Mouse (Mus musculus) myocyte (in vitro differentiated cells): ENCODE data around the gene Maats1.

Source experiments
- CEBPB ChIP-seq: IDR thresholded peaks from 2 replicates; pipeline ENCODE4 v1.6.1; 2011; ENCODE audit warnings: mild to moderate bottlenecking, moderate library complexity; ENCODE audit not compliant: poor library complexity, insufficient read depth, severe bottlenecking
- E2F4 ChIP-seq: IDR thresholded peaks from one replicate; pipeline ENCODE4 v1.6.1; 2011; ENCODE audit warnings: mild to moderate bottlenecking, control low read depth, moderate library complexity; ENCODE audit not compliant: insufficient read depth
- MAX ChIP-seq: IDR thresholded peaks from one replicate; pipeline ENCODE4 v1.6.1; 2011; ENCODE audit warnings: low read depth, mild to moderate bottlenecking, control low read depth
- MYOD1 ChIP-seq, 3 experiments: IDR thresholded peaks; one replicate each; pipeline ENCODE4 v1.6.1; 2011; ENCODE audit warnings: control low read depth in 2 of 3, low read depth in 2 of 3, mild to moderate bottlenecking in 2 of 3, moderate library complexity in 1 of 3; ENCODE audit not compliant: insufficient read length in 2 of 3, control insufficient read depth in 1 of 3
- MYOG ChIP-seq, 3 experiments: IDR thresholded peaks; one replicate each; pipeline ENCODE4 v1.6.1; 2011; ENCODE audit warnings: control low read depth in 2 of 3, low read depth in 2 of 3, mild to moderate bottlenecking in 2 of 3; ENCODE audit not compliant: insufficient read length in 2 of 3, control insufficient read depth in 1 of 3, insufficient read depth in 1 of 3
- POLR2A ChIP-seq: IDR thresholded peaks from one replicate; pipeline ENCODE4 v1.6.1; 2011; ENCODE audit warnings: low read depth, mild to moderate bottlenecking, control low read depth, moderate library complexity; ENCODE audit not compliant: insufficient read length
- POLR2AphosphoS2 ChIP-seq: IDR thresholded peaks from one replicate; pipeline ENCODE4 v1.6.1; 2011; ENCODE audit warnings: low read depth, control low read depth; ENCODE audit not compliant: insufficient read length
- REST ChIP-seq: IDR thresholded peaks from one replicate; pipeline ENCODE4 v1.6.1; 2011; ENCODE audit warnings: mild to moderate bottlenecking, control low read depth, moderate library complexity; ENCODE audit not compliant: insufficient read depth, insufficient read length
- SRF ChIP-seq: IDR thresholded peaks from one replicate; pipeline ENCODE4 v1.6.1; 2011; ENCODE audit warnings: low read depth; ENCODE audit not compliant: control insufficient read depth, insufficient read length
- TCF12 ChIP-seq: IDR thresholded peaks from one replicate; pipeline ENCODE4 v1.6.1; 2011; ENCODE audit warnings: mild to moderate bottlenecking, control low read depth; ENCODE audit not compliant: poor library complexity, insufficient read depth, severe bottlenecking
- TCF3 ChIP-seq: IDR thresholded peaks from one replicate; pipeline ENCODE4 v1.6.1; 2011; ENCODE audit warnings: low read depth, control low read depth; ENCODE audit not compliant: insufficient read length
- USF1 ChIP-seq: IDR thresholded peaks from one replicate; pipeline ENCODE4 v1.6.1; 2011; ENCODE audit warnings: low read depth, mild to moderate bottlenecking, control low read depth, moderate library complexity

GRCm38 (mm10) chr16:38302367-38302766 is 39.6 kb downstream of the Maats1 start:
- TF ChIP-seq POLR2A (no peak), MYOD1 (IDR thresholded peaks at IDR 0.05; ENCODE audit: control insufficient read depth in 1 of 3, insufficient read length in 2 of 3, low read depth in 2 of 3) (no peak), TCF12 (no peak), USF1 (no peak), E2F4 (no peak), MAX (no peak), REST (no peak), POLR2AphosphoS2 (no peak), MYOG (IDR thresholded peaks at IDR 0.05; ENCODE audit: control insufficient read depth in 1 of 3, insufficient read depth in 1 of 3, insufficient read length in 2 of 3, low read depth in 2 of 3) (no peak), CEBPB (no peak), TCF3 (no peak), SRF (no peak)
